Mouse (Mus musculus) cerebellum, postnatal 10 days (tissue): Measurements from ENCODE around the gene Gm42791.

Source experiments
- DNase-seq, 2 experiments: peaks; one replicate each; pipeline ENCODE4 v3.0.0; 2021; ENCODE audit warnings: mixed read lengths in 2 of 2

The Gm42791 gene

DNA sequence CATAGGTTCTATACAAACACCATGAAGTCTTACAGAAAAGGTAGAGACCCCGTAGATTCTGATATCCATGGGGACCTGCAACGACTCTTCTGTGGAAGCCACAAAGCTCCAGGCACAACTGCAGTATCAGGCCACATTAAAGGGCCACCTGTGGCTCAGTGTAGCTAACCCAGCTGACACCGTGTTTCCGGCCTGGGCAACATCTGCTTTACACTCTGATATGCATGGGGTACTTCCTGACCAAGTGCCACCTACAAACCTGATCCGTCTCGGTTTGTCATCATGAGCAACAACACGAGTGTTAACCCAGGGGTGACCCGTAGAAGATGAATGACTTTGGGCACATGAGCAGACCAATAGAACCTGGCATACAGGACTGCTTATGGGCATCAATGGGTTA is 18.1 kb downstream of the Gm42791 start:
- DNase-seq: no peak

DNA sequence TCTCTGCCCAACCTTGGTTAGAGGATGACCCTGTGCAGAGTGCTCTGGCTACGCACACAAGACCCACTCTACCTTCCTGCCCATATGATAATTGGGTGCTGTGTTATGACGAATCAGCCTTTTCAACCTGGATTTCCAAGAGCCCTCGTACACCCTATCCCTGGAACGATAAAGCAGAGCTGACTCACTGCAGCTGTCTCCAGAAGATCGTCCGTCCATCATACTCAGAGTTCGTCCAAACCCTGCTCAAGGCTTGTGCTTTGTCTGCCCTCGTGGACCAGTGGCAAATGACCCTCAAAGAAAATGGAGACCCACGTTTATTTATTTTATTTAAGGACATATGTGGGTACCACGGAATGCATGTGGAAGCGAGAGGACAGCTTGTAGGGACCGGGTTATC is 19.9 kb downstream of the Gm42791 start:
- no peak for DNase-seq

DNA sequence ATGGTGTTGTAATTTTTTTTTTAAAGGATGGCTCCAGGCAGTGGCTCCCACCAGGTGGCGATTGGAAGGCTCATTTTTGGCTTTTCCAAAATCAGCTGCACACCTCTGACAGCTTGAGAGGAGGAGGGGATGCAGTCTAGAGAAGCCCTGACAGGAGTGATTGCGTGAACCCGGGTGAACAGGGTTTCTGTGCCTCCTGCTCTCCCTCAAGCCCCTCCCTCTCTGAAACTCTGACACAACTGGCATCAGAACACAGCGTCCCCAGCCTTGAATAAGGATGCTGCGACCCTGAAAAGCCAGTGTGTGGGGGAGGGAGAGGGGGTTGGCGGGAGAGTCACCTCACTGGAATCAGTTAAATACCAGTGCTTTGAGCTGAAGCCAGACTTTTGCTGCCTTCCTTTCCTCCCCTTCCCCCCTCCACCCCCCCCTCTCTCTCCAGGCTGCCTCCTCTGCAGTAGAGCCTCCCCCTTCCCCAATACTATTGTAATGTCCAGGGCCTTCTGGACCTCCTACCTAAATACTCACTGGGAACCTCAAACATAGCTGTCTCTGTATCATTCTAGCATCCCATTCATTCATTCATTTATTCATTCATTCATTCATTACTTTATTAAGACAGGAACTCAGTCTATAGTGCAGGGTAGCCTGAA is 21.8 kb downstream of the Gm42791 start:
- peak; percentile 58 to 64 for DNase-seq

DNA sequence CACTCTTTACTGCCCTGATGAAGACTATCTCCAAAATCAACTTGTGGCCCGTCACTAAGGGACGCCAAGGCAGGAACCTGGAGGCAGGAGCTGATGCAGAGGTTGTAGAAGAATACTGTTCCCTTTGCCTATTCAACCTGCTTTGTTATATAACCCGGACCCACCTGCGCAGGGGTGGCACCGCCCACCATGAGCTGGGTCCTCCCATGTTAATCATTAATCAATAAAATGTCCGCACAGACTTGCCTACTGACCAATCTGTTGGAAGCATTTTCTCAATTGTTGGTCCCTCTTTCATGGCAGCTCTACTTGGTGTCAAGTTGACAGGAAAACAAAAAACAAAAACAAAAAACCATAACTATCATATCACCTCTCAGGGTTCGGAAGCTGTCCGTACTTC is 22.8 kb downstream of the Gm42791 start:
- no peak for DNase-seq

DNA sequence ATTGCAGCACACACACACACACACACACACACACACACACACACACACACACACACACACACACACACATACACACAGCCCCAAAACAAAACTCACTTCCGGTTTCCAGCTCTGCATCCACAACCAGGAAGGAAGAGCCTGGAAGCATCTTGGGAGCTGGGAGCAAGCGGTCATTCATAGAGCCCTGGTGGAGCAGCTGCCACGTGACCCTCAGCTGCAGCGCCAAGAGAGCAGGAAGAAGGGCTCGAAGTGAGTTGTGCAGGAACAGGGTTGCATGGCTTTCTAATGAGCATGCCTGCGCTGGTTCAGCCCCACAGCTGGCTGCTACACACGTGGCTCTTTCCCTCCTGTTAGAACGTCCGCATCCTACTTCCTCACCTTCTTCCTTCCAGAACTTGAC is 25.3 kb downstream of the Gm42791 start:
- DNase-seq: no peak

DNA sequence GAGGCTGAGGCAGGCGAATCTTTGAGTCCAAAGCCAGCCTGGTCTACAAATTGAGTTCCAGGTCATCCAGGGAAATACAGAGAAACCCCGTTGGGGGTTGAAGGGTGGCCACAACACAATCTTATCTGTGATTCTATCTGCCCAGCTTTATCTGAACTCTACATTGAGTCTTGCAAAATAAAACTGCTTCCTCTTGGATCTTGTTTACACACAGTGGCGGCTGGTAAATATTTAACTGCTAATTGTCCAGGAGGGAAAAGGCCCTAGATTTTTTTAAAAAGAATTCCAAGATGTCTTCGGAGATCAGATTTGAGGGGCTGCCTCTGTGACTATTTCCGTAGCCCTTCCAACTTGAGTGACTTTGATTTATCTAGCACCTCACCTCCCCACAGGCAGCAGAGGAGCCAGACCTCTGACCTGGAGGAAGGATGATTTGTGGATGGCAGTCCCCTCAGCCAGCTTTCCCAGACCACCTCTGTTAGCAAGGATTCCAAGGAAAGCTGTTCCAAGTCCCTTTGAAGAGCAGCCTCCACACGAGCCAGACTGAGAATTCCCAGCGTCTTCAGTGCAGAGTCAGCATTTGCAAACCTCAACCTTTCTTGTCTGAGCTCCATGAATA is 25.9 kb downstream of the Gm42791 start:
- DNase-seq: no peak

DNA sequence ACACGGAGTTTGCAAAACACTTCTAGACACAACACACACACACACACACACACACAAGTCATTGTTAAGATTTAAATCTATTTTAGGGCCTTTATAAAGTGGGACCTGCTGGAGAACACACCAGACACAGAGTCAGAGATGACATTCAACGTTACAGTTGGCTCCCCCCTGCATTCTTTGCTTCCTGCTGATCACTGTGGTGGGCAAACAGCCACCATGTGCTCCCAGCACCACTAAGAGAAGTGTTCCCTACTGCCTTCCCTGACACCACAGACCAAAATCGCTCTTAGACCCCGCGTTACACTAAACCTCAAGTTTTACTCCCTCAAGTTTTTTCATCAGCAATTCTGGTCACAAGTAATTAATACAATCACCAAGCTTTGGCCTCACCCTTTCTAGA is 26.8 kb downstream of the Gm42791 start:
- no peak for DNase-seq

DNA sequence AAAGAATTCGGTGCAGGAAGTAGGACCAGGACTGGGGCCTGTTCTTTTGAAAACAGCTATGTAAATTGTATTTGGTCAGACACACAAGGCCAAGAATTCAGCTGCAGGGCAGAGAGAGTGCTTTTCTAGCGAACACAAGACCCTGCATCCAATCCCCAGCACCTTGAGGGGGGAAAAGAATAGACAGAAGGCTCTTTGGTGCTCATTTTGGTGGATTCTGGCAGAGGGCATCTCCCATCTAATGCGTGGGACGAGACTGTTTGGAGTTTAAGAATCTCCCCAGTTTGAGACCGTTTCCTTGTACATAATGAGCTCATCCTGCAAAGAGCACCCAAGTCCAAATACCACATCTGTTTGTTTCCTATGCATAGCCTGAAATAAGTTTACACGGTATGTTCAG is 28.6 kb downstream of the Gm42791 start:
- no peak for DNase-seq

DNA sequence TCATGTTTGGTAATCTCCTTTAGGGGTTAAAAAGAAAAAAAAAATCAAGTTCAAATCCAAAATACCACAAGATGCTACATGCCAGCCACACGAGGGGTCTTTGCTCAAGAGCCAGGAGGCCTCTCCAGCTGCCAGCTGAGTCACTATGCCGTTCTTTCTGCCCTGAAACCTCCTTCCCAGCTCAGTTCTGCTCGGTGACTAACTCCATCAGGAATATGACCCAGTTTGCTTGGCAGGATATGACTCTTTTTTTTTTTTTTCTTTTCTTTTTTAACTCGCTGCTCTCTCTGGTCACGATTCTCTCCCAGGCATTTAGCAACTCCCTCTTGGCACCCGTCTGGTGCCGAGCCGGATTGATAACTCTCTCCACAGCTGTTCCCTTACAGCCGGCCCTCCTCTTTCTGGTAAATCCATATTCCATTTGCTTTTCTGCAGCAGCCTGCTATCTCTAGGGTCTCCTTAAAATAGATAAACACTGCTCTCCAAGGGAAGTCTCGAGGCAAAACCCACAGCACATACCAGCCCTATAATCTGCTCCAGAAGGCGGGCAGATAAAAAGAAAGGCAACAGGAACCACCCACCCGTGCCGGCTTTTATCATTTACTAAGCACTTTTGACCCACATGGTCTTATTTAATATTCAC is 29.1 kb downstream of the Gm42791 start:
- DNase-seq: peak; percentile 55 to 66

DNA sequence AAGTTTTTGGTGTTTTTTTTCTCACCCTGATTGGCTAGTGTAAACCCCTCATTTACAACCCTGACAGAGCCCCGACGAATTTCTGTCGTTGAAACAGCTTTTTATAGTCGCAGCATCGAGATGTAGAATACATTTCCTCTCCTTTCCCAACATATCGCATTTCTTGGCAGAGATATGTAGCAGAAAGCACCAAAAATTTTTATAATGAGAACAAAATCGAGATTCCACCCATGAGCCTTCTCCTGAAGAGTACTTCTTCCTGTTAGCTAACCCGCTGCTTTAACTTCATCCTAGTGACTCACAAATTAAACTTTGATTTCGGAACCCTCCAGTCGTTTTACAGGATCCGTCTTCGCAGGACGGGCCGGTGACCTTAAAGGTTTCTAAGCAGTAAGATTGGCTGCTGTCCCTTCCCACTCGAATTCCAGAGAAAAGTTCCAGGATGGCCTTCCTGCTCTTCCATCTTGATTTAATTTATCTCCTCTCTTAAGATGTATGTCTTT is 29.8 kb downstream of the Gm42791 start:
- no peak for DNase-seq

DNA sequence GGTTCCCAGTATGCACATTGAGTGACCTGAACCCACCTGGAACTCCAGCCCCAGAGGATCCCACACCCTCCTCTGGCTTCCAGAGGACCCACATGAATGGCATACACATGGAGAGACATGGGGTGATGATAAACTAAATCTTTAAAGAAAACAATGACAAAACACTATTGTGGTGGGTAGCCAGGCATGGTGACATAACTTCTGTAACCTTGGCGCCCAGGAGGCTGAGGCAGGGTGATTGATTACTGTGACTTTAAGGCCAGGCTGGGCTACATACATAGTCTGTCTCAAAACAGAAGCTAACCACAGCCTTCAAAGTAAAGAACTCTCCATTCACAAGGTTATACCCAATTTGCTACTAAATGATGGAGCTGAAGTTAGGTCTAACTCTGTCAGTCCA is 30.7 kb downstream of the Gm42791 start:
- DNase-seq: no peak

DNA sequence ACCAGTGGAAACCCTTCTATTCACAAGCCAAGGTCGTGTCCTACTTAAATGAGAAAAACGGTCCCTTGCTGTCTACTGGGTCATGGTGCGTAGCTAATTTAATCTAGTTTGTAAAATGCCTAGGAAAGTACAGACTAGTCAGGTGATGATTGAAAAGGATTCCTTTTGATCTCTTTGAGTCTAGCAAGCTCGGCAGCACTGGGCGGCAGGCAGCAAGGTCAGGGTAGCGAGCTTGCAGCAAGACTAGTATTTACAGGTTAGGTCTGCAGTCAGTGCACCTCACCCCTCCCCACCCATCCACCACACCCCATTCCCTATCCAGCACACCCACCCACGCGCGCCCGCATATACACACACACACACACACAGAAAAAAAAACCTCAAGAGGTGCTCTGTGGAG is 34.7 kb downstream of the Gm42791 start:
- DNase-seq: no peak

DNA sequence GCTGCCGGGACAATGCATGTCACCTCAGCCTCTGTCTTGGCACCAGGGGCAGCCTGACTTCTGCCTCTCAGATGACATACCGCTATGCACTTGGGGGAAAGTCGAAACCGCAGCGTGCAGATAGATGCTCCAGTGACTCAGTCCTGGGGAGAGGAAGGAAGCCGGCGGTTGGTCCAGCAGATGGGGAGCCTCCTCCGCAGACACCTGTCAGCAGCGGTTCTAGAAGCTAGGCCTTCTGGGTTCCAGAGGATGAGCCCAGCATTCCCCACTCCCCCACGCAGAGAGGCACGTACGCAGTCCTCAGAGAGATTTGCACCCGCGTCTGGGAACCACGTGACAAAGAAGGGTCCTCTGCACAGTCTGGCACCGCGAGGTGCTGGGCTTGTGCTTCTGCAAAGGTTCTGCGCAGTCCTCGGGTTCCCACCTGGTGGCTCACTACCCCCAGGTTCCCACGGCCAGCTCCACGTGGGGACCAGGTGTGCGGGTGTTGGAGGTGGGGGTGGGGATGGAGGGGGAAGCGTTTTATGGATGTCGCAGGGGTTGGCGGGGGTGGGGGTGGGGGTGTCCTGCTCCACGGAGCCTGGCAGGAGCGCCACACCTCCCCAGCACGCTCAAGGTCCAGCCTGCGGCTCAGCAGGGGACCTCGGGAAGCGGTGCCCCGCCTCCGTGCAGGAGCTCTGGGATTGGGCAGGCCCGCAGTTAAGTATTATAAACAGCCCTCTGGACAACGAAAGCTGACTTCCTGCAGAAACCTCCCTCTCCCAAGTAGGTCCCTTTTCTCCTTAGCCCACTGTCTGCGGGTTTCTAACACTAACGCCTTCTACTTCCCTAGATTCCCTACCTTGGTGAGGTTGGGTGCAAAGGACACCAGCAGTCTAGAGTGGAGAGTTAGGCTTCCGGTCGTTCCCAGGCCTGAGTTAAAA is 35.6 kb downstream of the Gm42791 start:
- peak; percentile 51 to 57 for DNase-seq

DNA sequence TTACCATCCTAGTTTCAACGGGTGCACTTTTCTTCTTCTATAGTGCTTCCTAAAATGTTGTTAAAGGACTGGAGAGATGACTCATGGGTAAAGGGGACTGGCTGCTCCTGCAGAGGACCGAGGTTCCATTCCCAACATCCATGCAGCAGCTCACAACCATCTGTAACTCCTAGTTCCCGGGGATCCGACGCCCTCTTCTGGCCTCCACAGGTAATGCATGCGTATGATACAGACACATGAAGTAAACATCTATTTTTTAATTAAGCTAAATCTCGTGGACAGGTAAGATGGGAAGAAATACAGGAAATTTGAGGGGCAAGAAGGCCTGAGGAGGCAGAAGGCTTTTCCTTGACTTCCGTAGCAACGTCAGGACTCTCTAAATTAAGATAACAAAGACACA is 36.6 kb downstream of the Gm42791 start:
- peak in 1 of 2 experiments; percentile 49 for DNase-seq

DNA sequence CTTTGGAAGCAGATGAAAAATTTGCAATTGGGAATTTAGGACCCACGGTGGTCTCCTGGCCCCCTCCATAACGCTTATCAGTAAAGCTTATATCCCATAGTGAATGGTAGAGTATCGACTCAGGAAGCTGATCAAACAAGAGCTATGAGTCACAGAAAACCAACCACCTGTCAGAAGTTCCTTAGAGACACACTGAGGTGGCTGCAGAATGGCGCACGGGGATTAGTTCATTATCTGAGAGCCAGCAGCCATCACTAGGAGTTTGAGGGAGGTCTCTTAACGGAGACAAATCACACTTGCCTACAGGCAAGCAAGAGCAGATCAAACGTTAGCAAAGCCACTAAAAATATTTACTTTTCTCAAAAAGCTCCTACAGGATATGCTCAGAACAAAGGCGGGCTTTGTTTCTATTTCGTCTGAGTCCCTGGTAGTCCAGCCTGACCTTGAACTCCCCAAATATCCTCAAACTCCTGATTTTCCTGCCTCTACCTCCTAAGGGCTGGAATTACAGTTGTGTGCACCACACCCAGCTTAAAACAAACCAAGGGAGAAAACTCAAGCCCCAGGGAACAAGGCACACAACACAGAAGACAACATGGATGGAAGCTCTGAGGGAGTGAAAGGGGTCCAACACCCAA is 37.9 kb downstream of the Gm42791 start:
- no peak for DNase-seq

DNA sequence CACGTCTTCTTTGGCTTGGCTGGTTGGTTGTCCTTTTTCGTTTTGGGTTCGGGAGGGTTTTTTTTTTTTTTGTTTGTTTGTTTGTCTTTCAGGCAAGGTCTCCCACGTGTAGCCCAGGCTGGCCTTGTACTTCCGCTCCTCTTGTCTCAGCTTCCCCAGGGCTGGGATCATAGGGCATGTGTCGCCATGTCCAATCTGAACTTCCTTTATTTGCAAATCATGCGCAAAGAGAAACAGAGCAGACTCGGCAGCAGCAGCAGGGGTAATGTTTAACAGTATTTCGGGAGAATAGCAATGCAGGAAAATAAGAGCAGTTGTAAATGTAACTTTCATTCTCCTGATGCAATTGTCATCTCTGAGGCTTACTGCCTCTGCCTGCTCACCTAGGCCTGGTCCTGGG is 38.9 kb downstream of the Gm42791 start:
- no peak for DNase-seq

DNA sequence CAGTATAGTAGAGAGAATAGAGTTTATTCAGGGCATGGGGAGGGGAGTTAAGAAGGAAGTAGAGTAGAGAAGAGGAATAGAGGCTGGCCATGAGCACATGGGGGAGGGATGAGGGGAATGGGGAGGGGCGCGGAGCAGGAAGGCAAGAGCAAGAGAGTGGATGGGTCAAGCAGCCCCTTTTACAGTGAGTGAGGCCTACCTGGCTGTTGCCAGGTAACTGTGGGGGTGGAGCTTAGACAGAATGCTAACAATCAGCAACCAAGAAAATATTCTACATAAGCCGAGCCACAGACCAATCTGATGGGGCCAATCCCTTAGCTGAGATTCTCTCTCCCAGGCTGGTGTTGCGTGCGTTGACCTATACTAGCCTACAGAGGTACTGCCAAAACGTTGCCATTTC is 39.4 kb downstream of the Gm42791 start:
- no peak for DNase-seq

DNA sequence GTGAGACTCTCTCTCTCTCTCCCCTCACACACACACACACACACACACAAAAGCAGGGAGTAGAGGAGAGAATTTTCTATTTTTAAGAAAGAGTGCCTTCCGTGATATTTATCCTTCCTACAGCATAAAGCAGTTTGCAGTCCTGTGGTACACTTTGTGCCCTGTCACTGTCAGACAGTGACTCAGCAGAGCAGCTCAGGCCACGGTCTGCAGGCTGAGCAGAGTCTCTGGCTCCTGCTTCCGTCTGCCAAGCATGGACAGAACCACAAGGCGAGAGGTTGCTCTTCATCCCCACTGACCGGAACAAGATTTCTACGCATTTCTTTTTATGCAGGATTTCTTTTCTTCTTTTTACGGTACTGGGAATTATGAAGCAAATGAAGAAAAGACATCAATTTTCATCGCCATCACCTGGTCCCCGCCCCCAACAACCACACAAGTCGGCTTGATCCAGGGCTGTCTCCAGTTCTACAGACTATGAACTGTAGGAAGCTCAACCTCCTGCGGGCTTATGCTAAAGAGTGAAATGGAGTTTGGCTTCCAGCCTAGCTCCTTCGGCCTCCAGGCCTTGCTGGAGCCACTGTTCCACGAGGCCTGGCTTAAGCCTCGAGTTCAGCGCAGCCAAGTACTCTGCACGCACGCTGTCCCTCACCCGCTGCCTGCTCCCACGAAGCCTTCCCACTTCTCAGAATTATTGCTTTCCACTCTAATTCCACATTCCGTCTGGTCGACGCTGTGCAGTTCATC is 40.5 kb downstream of the Gm42791 start:
- peak; percentile 66 to 83 for DNase-seq

DNA sequence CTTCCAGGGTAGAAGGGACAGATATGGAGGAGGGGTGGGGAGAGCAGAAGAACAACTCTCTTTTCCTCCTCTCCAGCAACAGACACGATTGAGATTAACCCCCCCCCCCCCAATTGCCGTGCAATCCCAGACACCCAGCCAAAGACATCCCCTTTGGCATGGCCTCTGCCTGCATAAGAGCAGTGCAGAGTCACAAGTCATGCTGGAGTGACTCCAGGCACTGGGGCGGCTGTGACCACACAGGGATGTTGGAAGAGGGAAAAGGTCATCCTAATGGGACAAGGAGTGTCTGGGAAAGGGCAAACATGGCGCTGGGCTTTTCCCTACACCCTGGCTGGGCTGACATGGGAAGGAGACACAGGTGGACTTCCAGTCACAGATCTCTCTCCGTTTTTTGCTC is 41.8 kb downstream of the Gm42791 start:
- peak; percentile 63 to 65 for DNase-seq

DNA sequence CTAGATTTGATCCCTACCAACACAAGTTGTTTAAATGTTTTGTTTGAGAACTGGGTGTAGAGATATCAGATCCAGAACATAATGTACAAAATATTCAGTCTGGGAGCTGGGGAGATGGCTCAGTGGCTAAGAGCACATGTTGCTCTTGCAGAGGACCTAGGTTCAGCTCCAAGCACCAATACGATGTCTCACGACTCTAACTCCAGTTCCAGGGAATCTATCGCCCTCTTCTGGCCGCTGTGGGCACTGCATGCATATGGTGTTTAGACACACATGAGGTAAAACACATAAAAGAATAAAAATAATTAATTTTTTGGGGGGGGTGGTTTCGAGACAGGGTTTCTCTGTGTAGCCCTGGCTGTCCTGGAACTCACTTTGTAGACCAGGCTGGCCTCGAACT is 42.5 kb downstream of the Gm42791 start:
- peak; percentile 59 to 69 for DNase-seq

DNA sequence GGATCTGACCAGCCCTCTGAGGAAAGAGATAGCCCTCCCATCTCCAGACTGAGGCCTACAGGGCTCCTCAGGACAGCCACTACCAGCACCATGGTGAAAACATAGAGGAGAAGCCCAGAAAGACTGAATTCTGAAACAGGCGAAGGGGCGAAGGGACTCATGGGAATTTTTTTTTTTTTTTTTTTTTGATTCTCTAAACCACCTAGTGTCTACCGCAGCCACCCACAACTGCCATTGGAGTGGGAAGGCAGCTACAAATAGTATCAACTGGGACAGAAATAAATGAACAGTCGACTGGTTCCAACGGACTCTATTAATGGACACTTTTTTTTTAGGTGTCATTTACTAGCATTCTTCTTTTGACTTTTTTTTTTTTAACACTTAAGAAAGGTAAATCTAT is 43.6 kb downstream of the Gm42791 start:
- DNase-seq: no peak

DNA sequence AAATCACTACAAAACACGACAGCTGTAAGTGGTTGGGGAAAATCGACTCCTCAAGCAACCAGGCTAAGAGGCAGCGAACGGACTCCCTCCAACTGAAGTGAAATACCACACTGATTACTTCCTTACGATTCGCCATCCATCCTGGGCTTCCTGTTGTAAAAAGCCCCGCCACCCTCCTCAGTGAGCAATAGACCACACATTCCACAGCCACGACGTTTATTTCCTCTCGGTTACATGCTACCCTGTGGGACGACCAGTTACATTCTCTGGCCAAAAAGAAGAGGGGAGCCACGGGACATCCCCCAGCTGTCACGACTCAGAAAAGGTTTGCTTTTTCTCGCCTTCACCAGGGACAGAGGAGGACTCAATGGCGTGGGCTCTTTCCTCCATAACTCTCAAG is 44.9 kb downstream of the Gm42791 start:
- DNase-seq: no peak
